ENCODE assay signal across 10 mouse cellular contexts in the genomic region with DNA sequence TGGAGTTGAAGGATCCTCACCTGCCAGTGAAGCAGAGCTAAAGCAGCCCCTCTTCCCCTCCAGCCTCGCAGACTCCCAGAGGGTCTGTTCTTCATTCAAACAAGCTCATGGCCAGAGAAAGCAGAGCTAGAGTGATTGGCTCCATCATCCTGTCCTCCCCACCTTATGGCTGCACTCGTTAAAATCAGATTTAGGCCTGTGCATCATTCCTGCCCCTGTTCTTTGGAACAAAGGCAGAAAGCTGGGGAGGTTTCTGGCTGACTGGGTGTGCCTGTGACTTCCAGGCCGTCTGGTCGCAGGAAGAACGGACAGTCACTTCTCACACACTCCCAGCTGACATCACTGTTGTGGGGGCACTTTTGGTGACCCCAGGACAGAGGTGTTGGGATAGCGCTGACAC. TPM values are rescaled to one million over a fixed set of nuclear protein-coding genes. Genes with fewer than 3 reads are reported as not detected.
DNase-seq lines count a peak whose midpoint lies in the region; ATAC-seq and TF ChIP-seq lines count a peak whose summit lies in the region.
"Had no signal": no experiment of that assay in that cellular context is flagged by ENCODE, and none has a peak within 500 bp of the region (broad histone marks: within the 10 kb centered on the region; RNA-seq: fewer than 3 reads in every experiment).

No protein-coding gene starts in this region.

- no peak for ATAC-seq in embryonic facial prominence, embryonic 13.5 days (ENCODE audit: insufficient number of reproducible peaks, insufficient read depth, low FRiP score, low TSS enrichment, low read depth)
- no peak for ATAC-seq in intestine, embryonic 16.5 days
- ATAC-seq in midbrain, postnatal 0 days (ENCODE audit: low FRiP score) = no peak
- ATAC-seq in erythroid progenitor cell, adult 5-6 weeks (replicated peaks; ENCODE audit: low FRiP score, poor library complexity, severe bottlenecking) = no peak

- no peaks in the 10 kb centered on the region for H3K27me3 ChIP-seq in kidney, adult 2 months (replicated peaks; ENCODE audit: control insufficient read depth, insufficient read depth, low read length)
- H3K27me3 ChIP-seq in embryonic facial prominence, embryonic 13.5 days = peaks cover 64% of the 10 kb centered on the region
- H3K27me3 ChIP-seq in intestine, embryonic 16.5 days (replicated peaks; ENCODE audit: control insufficient read depth, insufficient read depth, low read length) = peaks cover 11% of the 10 kb centered on the region; the same call in 1 of the 2 replicates
- H3K27me3 ChIP-seq in midbrain, postnatal 0 days (ENCODE audit: insufficient read depth, low read length) = no peaks in the 10 kb centered on the region

- intact Hi-C loops in heart, postnatal 36 days (cut with DNase I) = no loop called here

- peak overlapping the region; percentile 71 for H3K4me3 ChIP-seq in kidney, adult 2 months (ENCODE audit: insufficient read depth, low read depth, low read length)
- H3K4me3 ChIP-seq in embryonic facial prominence, embryonic 13.5 days = no peak overlapping the region
- peak overlapping the region; percentile 69 for H3K4me3 ChIP-seq in intestine, embryonic 16.5 days (ENCODE audit: low read length)
- H3K4me3 ChIP-seq in midbrain, postnatal 0 days (ENCODE audit: low read depth, low read length) = peak overlapping the region; percentile 83

- no peaks in the 10 kb centered on the region for H3K36me3 ChIP-seq in kidney, adult 2 months (ENCODE audit: control insufficient read depth, insufficient read depth, low read length)
- no peaks in the 10 kb centered on the region for H3K36me3 ChIP-seq in embryonic facial prominence, embryonic 13.5 days
- no peaks in the 10 kb centered on the region for H3K36me3 ChIP-seq in intestine, embryonic 16.5 days (ENCODE audit: control insufficient read depth, insufficient read depth, low read length)
- peaks cover 30% of the 10 kb centered on the region for H3K36me3 ChIP-seq in midbrain, postnatal 0 days (ENCODE audit: insufficient read depth, low read length)

- TF ChIP-seq CTCF in kidney, adult 2 months (conservative IDR thresholded peaks at IDR 0.05; ENCODE audit: insufficient read depth, insufficient read length, low read depth, low read length) = no peak
- TF ChIP-seq CTCF in midbrain, postnatal 0 days (IDR thresholded peaks at IDR 0.05) = no peak

- H3K27ac ChIP-seq in kidney, adult 2 months (ENCODE audit: insufficient read depth, low read depth, low read length) = peak overlapping the region; percentile 59
- no peak overlapping the region for H3K27ac ChIP-seq in embryonic facial prominence, embryonic 13.5 days
- peak overlapping the region; percentile 26; the same call in 1 of the 2 replicates for H3K27ac ChIP-seq in intestine, embryonic 16.5 days (ENCODE audit: low read length)
- H3K27ac ChIP-seq in midbrain, postnatal 0 days (ENCODE audit: low read depth, low read length) = peak overlapping the region; percentile 97

- no peaks in the 10 kb centered on the region for H3K9me3 ChIP-seq in embryonic facial prominence, embryonic 13.5 days
- no peaks in the 10 kb centered on the region for H3K9me3 ChIP-seq in intestine, embryonic 16.5 days (ENCODE audit: control insufficient read depth, low read length)
- H3K9me3 ChIP-seq in midbrain, postnatal 0 days (ENCODE audit: low read length) = no peaks in the 10 kb centered on the region

- WGBS in kidney, adult 2 months = 48% methylated on average over 6 of the region's 6 CpGs
- WGBS in embryonic facial prominence, embryonic 13.5 days = 61% methylated on average over 6 of the region's 6 CpGs
- WGBS in intestine, embryonic 16.5 days = 53% methylated on average over 6 of the region's 6 CpGs
- 48% methylated on average over 6 of the region's 6 CpGs for WGBS in midbrain, postnatal 0 days

- peaks cover 22% of the 10 kb centered on the region for H3K4me1 ChIP-seq in kidney, adult 2 months (ENCODE audit: control insufficient read depth, insufficient read depth, low read length)
- peaks cover 26% of the 10 kb centered on the region for H3K4me1 ChIP-seq in embryonic facial prominence, embryonic 13.5 days
- peaks cover 25% of the 10 kb centered on the region for H3K4me1 ChIP-seq in intestine, embryonic 16.5 days (ENCODE audit: control insufficient read depth, insufficient read depth, low read length)
- peaks cover 36% of the 10 kb centered on the region; the same call in 1 of the 2 replicates for H3K4me1 ChIP-seq in midbrain, postnatal 0 days (ENCODE audit: insufficient read depth, low read length)

- peak; percentile 18 for DNase-seq in kidney, adult 2 months
- DNase-seq in kidney, adult 11 months = no peak
- no peak for DNase-seq in midbrain, postnatal 0 days (ENCODE audit: low spot score)
- DNase-seq in heart, postnatal 36 days = no peak
- DNase-seq in spleen, postnatal 36 days (ENCODE audit: low spot score in 2 of 2) = no peak
- DNase-seq: lung, postnatal 36 days; right cerebral cortex, postnatal 14 days had no signal

- H3K4me2 ChIP-seq in embryonic facial prominence, embryonic 13.5 days = peak overlapping the region; percentile 97; the same call in 1 of the 2 replicates
- H3K4me2 ChIP-seq in intestine, embryonic 16.5 days (ENCODE audit: low read depth, low read length) = peak overlapping the region; percentile 97
- peak overlapping the region; percentile 90 for H3K4me2 ChIP-seq in midbrain, postnatal 0 days (ENCODE audit: low read depth, low read length, poor library complexity, severe bottlenecking)

- no peak overlapping the region; the same call in 1 of the 2 replicates for H3K9ac ChIP-seq in embryonic facial prominence, embryonic 13.5 days
- H3K9ac ChIP-seq in intestine, embryonic 16.5 days (ENCODE audit: low read depth, low read length) = no peak overlapping the region
- peak overlapping the region; percentile 96 for H3K9ac ChIP-seq in midbrain, postnatal 0 days (replicated peaks; ENCODE audit: low read length, poor library complexity, severe bottlenecking)

- TF ChIP-seq POLR2A in kidney, adult 2 months (IDR thresholded peaks at IDR 0.05; ENCODE audit: low read depth, low read length) = no peak

RNA-seq across cellular contexts. Expression of gene Fam20c, which starts 2.8 kb away (rescaled TPM):
- polyA plus RNA-seq in kidney, adult 2 months (2012; rRNA removed) = 49.5 and 65.6 TPM in 2 replicates
- 2.9 and 5.3 TPM in 2 replicates for polyA plus RNA-seq in embryonic facial prominence, embryonic 13.5 days (2015; fragmentation: Nextera tagmentation; extraction: Ambion mirVana)
- 3.4 and 3.6 TPM in 2 replicates for polyA plus RNA-seq in intestine, embryonic 16.5 days (2015; fragmentation: Nextera tagmentation; extraction: Ambion mirVana)
- 85.7 and 106 TPM in 2 replicates for total RNA-seq in midbrain, postnatal 0 days (2014; rRNA removed)
- polyA plus RNA-seq in midbrain, postnatal 0 days (2015; fragmentation: Nextera tagmentation; extraction: Ambion mirVana) = 51.6 and 52.7 TPM in 2 replicates
- total RNA-seq in heart, postnatal 36 days (2021) = 10 to 100 TPM; 10.3 to 12.5 TPM
- 0.84 and 2.2 TPM in 2 replicates for total RNA-seq in erythroid progenitor cell, adult 5-6 weeks (2015; ENCODE audit: low replicate concordance)
- 0.51 TPM in 1 of 2 replicates, not detected in the other for total RNA-seq in erythroid progenitor cell, adult 5-6 weeks (2017; ENCODE audit: low replicate concordance)
